Mouse (Mus musculus) stomach, embryonic 16.5 days (tissue): ENCODE data around the gene St3gal2. TPM values are rescaled to one million over a fixed set of nuclear protein-coding genes. Genes with fewer than 3 reads are reported as not detected.
"Not testable (repeated sequence)": the region's sequence is repeated elsewhere in the genome, so short reads cannot be mapped to it uniquely, and the experiment has no call there.

Source experiments
- ATAC-seq: fragments of 200-750 bp; cut with Nextera tagmentation; 2 replicates; pipeline ENCODE4 v1.8.0; 2017; ENCODE audit warnings: moderate number of reproducible peaks, moderate TSS enrichment; ENCODE audit not compliant: insufficient read depth, low FRiP score
- H3K27ac ChIP-seq: fragments of 300-500 bp; sonication (generic); 2 replicates; pipeline ENCODE4 v1.5.1; 2014; ENCODE audit warnings: low read length
- H3K27me3 ChIP-seq: fragments of 300-500 bp; sonication (generic); 2 replicates; pipeline ENCODE4 v1.6.1; 2014; ENCODE audit warnings: low read length, control low read depth, mixed read lengths; ENCODE audit not compliant: control insufficient read depth, insufficient read depth
- H3K36me3 ChIP-seq: fragments of 300-500 bp; sonication (generic); 2 replicates; pipeline ENCODE4 v1.6.1; 2014; ENCODE audit warnings: low read length; ENCODE audit not compliant: control insufficient read depth, insufficient read depth
- H3K4me1 ChIP-seq: fragments of 300-500 bp; sonication (generic); 2 replicates; pipeline ENCODE4 v1.6.1; 2014; ENCODE audit warnings: low read length, control low read depth, mixed read lengths; ENCODE audit not compliant: control insufficient read depth, insufficient read depth
- H3K4me2 ChIP-seq: fragments of 300-500 bp; sonication (generic); 2 replicates; pipeline ENCODE4 v1.6.1; 2014; ENCODE audit warnings: low read depth, low read length, mixed read lengths
- H3K4me3 ChIP-seq: fragments of 300-500 bp; sonication (generic); replicated peaks from 2 replicates; pipeline ENCODE4 v1.5.1; 2014; ENCODE audit warnings: mild to moderate bottlenecking, low read length
- H3K9ac ChIP-seq: fragments of 300-500 bp; sonication (generic); 2 replicates; pipeline ENCODE4 v1.6.1; 2014; ENCODE audit warnings: low read length
- H3K9me3 ChIP-seq: fragments of 300-500 bp; sonication (generic); replicated peaks from 2 replicates; pipeline ENCODE4 v1.6.1; 2016; ENCODE audit warnings: low read length, control low read depth; ENCODE audit not compliant: control insufficient read depth
- WGBS: fragments of 180-500 bp; shearing (Covaris S2); extraction: QIAGEN DNeasy Blood & Tissue Kit; methylation state at CpG from one replicate; pipeline ENCODE4 v1.1.7; 2014; 5-methylcytosine and 5-hydroxymethylcytosine counted together
- microRNA-seq: library from miRNA; unstranded; fragments of <30 nt; microRNA quantifications from one replicate; pipeline ENCODE4, GENCODE M21; 2016
- polyA plus RNA-seq: library from polyadenylated mRNA; unstranded; fragments of >200 nt; fragmentation: Nextera tagmentation; extraction: Ambion mirVana; gene quantifications from 2 replicates; pipeline ENCODE4 v1.2.1, GENCODE M21; 2015

Gene St3gal2
- polyA plus RNA-seq, 1 experiment from 2014 or later, result 17.0 TPM

DNA sequence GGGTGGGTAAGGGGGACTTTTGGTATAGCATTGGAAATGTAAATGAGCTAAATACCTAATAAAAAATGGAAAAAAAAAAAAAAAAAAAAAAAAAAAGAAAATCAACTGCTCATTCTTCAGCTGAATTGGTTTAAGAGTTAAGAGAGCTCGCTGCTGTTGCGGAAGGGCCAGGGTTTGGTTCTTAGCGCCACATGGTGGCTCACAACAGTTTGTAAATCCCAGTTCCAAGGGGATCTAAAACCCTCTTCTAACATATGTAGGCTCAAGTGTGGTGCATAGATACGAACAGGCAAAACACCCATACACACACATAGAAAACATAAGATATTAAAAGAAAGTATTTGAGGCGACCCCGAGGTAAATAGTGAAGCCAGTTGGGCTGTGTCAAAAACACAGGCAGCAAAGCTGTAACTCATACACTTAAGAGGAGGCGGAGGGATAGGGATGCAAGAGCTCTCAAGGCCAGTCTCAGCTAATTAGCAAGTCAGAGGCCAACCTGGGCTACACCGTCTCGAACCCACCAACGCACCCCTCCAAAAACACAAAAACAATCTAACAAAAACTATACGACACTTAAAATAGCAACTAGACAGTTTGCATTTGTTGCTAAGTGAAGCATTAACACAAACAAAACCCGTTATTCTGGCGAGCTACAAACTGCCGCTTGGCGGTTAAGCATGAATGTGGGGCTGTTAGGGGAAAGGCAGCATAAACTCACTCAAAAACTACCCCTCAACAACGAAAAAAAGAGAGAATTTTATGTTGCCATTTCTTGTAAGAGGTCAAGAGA is 77.1 kb downstream of the St3gal2 start:
- Histone ChIP-seq H3K36me3 (no peaks in the 10 kb centered on the region), H3K4me3 (peak overlapping the region; percentile 90), H3K4me1 (peaks cover 4% of the 10 kb centered on the region; the same call in 1 of the 2 replicates), H3K27ac (peak overlapping the region; percentile 80), H3K4me2 (peak overlapping the region; percentile 77), H3K27me3 (no peaks in the 10 kb centered on the region), H3K9ac (peak overlapping the region; percentile 90), H3K9me3 (no peaks in the 10 kb centered on the region)
- WGBS, result 30% methylated on average over 16 of the region's 16 CpGs
- ATAC-seq, result no peak

DNA sequence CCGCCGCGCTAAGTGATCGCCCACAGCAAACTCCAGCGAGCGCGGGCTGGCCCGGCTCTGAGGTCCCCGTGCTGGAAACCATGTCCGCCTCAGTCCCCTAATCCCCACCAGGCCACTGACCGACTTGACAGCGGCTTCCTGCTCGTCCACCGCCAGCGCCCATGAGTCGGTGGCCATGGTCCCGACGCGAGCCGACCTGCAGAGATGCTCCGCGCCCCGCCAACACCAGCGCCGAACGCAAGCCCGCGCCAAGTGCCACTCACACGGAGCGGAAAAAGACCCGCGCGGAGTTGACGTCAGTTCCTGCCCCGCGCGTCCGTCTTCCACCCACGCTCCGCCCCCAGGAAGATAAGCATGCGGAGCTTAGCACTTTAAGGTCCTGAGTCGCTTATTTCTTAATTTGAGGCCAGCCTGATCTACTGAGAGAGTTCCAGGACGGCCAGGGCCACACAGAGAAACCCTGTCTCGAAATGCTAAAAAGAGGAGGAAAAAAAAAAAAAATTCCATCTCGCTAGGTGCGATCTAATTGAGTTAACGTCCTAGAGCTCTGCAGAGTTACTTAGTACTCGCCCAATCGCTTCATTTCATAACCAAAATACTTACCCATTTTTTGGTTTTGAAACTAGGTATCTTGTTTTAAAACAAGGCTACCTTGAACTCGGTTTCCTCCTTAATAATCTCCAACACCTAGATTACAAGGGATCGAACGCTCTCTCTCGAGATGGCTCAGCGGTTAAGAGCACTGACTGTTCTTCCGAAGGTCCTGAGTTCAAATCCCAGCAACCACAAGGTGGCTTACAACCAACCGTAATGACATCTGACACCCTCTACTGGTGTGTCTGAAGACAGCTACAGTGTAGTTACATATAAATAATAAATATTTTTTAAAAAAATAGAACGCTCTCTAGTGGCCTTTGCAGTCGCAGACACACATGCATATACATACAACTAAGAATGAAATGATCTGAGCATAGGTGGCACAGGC is 78.1 kb downstream of the St3gal2 start, which contains the start of gene Ddx19a:
Gene Ddx19a (minus strand): TSS at position 254 of the 985 bp plus-strand sequence.
- peaks cover 4% of the 10 kb centered on the region; the same call in 1 of the 2 replicates for H3K4me1 ChIP-seq

GRCm38 (mm10) chr8:111010230-111010991 is 90.7 kb downstream of the St3gal2 start:
- H3K9ac ChIP-seq, H3K4me1 ChIP-seq, ATAC-seq, H3K4me2 ChIP-seq, H3K27ac ChIP-seq, H3K4me3 ChIP-seq, H3K27me3 ChIP-seq, H3K9me3 ChIP-seq, H3K36me3 ChIP-seq: not testable (repeated sequence)
- WGBS, result 90% methylated on average over 9 of the region's 10 CpGs

More for the DNA sequence above, 78.1 kb downstream of the St3gal2 start, which contains the start of gene Ddx19a:
- 4% methylated on average over 58 of the region's 58 CpGs for WGBS
- Histone ChIP-seq H3K27me3 (no peaks in the 10 kb centered on the region), H3K9me3 (no peaks in the 10 kb centered on the region), H3K4me2 (peak within 1 kb of the TSS; percentile 77), H3K4me3 (peak within 1 kb of the TSS; percentile 90), H3K27ac (peak within 1 kb of the TSS; percentile 80), H3K9ac (peak within 1 kb of the TSS; percentile 90), H3K36me3 (no peaks in the 10 kb centered on the region)
- peak; percentile 95 for ATAC-seq

Small RNAs within 50 kb of the gene (microRNA-seq; reads per million reads assigned to microRNA genes)
- gene Mir3473d, result 0.50 reads per million

Other genes starting within 250 kb of the St3gal2 start
- 7.0 and 8.2 TPM in 2 replicates for gene Mtss1l, start 198.4 kb upstream of the St3gal2 start, polyA plus RNA-seq
- 2.9 and 5.0 TPM in 2 replicates for gene Il34, start 114.0 kb upstream of the St3gal2 start, polyA plus RNA-seq
- gene Cog4, start 73.3 kb upstream of the St3gal2 start, polyA plus RNA-seq, result 70.3 and 71.5 TPM in 2 replicates
- gene Sf3b3, start 73.1 kb upstream of the St3gal2 start, polyA plus RNA-seq, result 128 and 131 TPM in 2 replicates
- 12.2 and 13.3 TPM in 2 replicates for gene Fuk, start 17.4 kb upstream of the St3gal2 start, polyA plus RNA-seq
- 10.7 and 12.5 TPM in 2 replicates for gene Ddx19a, start 77.9 kb downstream of the St3gal2 start, polyA plus RNA-seq
- 6.9 and 7.9 TPM in 2 replicates for gene Ddx19b, start 111.8 kb downstream of the St3gal2 start, polyA plus RNA-seq
- gene Aars, start 113.2 kb downstream of the St3gal2 start, polyA plus RNA-seq, result 49.3 and 56.1 TPM in 2 replicates
- not detected in 2 replicates for gene Exosc6, start 136.4 kb downstream of the St3gal2 start, polyA plus RNA-seq
- gene Clec18a, start 172.5 kb downstream of the St3gal2 start, polyA plus RNA-seq, result not detected in 2 replicates
- 9.7 and 10.8 TPM in 2 replicates for gene Pdpr, start 174.7 kb downstream of the St3gal2 start, polyA plus RNA-seq